Mouse (Mus musculus) limb, embryonic 12.5 days (tissue): ENCODE measurements at regions not wholly inside any gene's neighbourhood (a gene's known extent, or its start where the extent isn't known, plus 50 kb on each side); places are given as distances from the start of the nearest gene placed in this dataset.
A peak's percentile ranks its signal among the peaks of the same experiment; 100 is the strongest.

Experiments used
- ATAC-seq: fragments of 200-750 bp; cut with Nextera tagmentation; 2 replicates; pipeline ENCODE4 v1.8.0; 2017; ENCODE audit warnings: low read depth, moderate TSS enrichment; ENCODE audit not compliant: insufficient number of reproducible peaks, insufficient read depth, low FRiP score, low TSS enrichment
- H3K27ac ChIP-seq: fragments of 300-500 bp; sonication (generic); 2 replicates; pipeline ENCODE4 v1.5.1; 2016; ENCODE audit warnings: mild to moderate bottlenecking, moderate library complexity
- H3K27me3 ChIP-seq: fragments of 300-500 bp; sonication (generic); 2 replicates; pipeline ENCODE4 v1.6.1; 2016; ENCODE audit warnings: mild to moderate bottlenecking, moderate library complexity
- H3K36me3 ChIP-seq: fragments of 300-500 bp; sonication (generic); 2 replicates; pipeline ENCODE4 v1.6.1; 2016; ENCODE audit warnings: mild to moderate bottlenecking, moderate library complexity
- H3K4me1 ChIP-seq: fragments of 300-500 bp; sonication (generic); replicated peaks from 2 replicates; pipeline ENCODE4 v1.6.1; 2016
- H3K4me2 ChIP-seq: fragments of 300-500 bp; sonication (generic); 2 replicates; pipeline ENCODE4 v1.6.1; 2016; ENCODE audit warnings: mild to moderate bottlenecking, moderate library complexity
- H3K4me3 ChIP-seq: fragments of 300-500 bp; sonication (generic); replicated peaks from 2 replicates; pipeline ENCODE4 v1.5.1; 2016; ENCODE audit warnings: mild to moderate bottlenecking
- H3K9ac ChIP-seq: fragments of 300-500 bp; sonication (generic); replicated peaks from 2 replicates; pipeline ENCODE4 v1.6.1; 2016; ENCODE audit warnings: mild to moderate bottlenecking, moderate library complexity
- H3K9me3 ChIP-seq: fragments of 300-500 bp; sonication (generic); 2 replicates; pipeline ENCODE4 v1.6.1; 2016; ENCODE audit warnings: mild to moderate bottlenecking, moderate library complexity
- WGBS: fragments of 180-500 bp; shearing (Covaris S2); methylation state at CpG from one replicate; pipeline ENCODE4 v1.1.7; 2016; 5-methylcytosine and 5-hydroxymethylcytosine counted together

GRCm38 (mm10) chr8:88450864-88451657, 70.1 kb upstream of the Nkd1 start:
- Histone ChIP-seq H3K27ac (no peak overlapping the region), H3K27me3 (peaks cover 54% of the 10 kb centered on the region), H3K4me1 (peaks cover 46% of the 10 kb centered on the region), H3K9ac (no peak overlapping the region), H3K4me3 (peak overlapping the region; percentile 13; the same call in 1 of the 2 replicates), H3K4me2 (peak overlapping the region; percentile 48), H3K9me3 (peaks cover 2% of the 10 kb centered on the region; the same call in 1 of the 2 replicates), H3K36me3 (no peaks in the 10 kb centered on the region)
- no peak for ATAC-seq
- 6% methylated on average over 26 of the region's 26 CpGs for WGBS

- no peak for ATAC-seq
- peak overlapping the region; percentile 48 for H3K4me2 ChIP-seq
- no peak overlapping the region for H3K9ac ChIP-seq
- no peak overlapping the region for H3K27ac ChIP-seq
- peaks cover 46% of the 10 kb centered on the region for H3K4me1 ChIP-seq
- 24% methylated on average over 17 of the region's 17 CpGs for WGBS
- H3K4me3 ChIP-seq = 0 out of 2 replicates have a peak overlapping the region, but pooled peaks have one; percentile 13
- peaks cover 54% of the 10 kb centered on the region for H3K27me3 ChIP-seq
- peaks cover 8% of the 10 kb centered on the region; the same call in 1 of the 2 replicates for H3K9me3 ChIP-seq
- H3K36me3 ChIP-seq = no peaks in the 10 kb centered on the region
Observed at GRCm38 (mm10) chr8:88451658-88452500, 69.3 kb upstream of the Nkd1 start.

- peaks cover 10% of the 10 kb centered on the region; the same call in 1 of the 2 replicates for H3K9me3 ChIP-seq
- no peaks in the 10 kb centered on the region for H3K36me3 ChIP-seq
- H3K4me3 ChIP-seq = no peak overlapping the region
- no peak overlapping the region for H3K4me2 ChIP-seq
- H3K9ac ChIP-seq = no peak overlapping the region
- WGBS = 75% methylated on average over 6 of the region's 6 CpGs
- H3K27ac ChIP-seq = no peak overlapping the region
- ATAC-seq = no peak
- H3K4me1 ChIP-seq = peaks cover 46% of the 10 kb centered on the region
- H3K27me3 ChIP-seq = peaks cover 54% of the 10 kb centered on the region
Observed at GRCm38 (mm10) chr8:88452501-88452847, 68.7 kb upstream of the Nkd1 start.

- peak overlapping the region; percentile 96 for H3K4me2 ChIP-seq
- H3K4me1 ChIP-seq = peaks cover 46% of the 10 kb centered on the region
- peak overlapping the region; percentile 71 for H3K9ac ChIP-seq
- peak; percentile 56 for ATAC-seq
- peaks cover 10% of the 10 kb centered on the region; the same call in 1 of the 2 replicates for H3K9me3 ChIP-seq
- peak overlapping the region; percentile 82 for H3K27ac ChIP-seq
- WGBS = under 1% methylated on average over 73 of the region's 75 CpGs
- H3K27me3 ChIP-seq = peaks cover 54% of the 10 kb centered on the region
- H3K4me3 ChIP-seq = peak overlapping the region; percentile 58
- H3K36me3 ChIP-seq = no peaks in the 10 kb centered on the region
Observed at GRCm38 (mm10) chr8:88454048-88454696, 67.0 kb upstream of the Nkd1 start.

- H3K9ac ChIP-seq = peak overlapping the region; percentile 18
- H3K9me3 ChIP-seq = peaks cover 12% of the 10 kb centered on the region; the same call in 1 of the 2 replicates
- H3K36me3 ChIP-seq = no peaks in the 10 kb centered on the region
- ATAC-seq = no peak
- peaks cover 46% of the 10 kb centered on the region for H3K4me1 ChIP-seq
- H3K4me2 ChIP-seq = peak overlapping the region; percentile 96
- peaks cover 47% of the 10 kb centered on the region for H3K27me3 ChIP-seq
- peak overlapping the region; percentile 58 for H3K4me3 ChIP-seq
- 0 out of 2 replicates have a peak overlapping the region, but pooled peaks have one; percentile 82 for H3K27ac ChIP-seq
- WGBS = 5% methylated on average over 4 of the region's 4 CpGs
Observed at GRCm38 (mm10) chr8:88454906-88455305, 66.2 kb upstream of the Nkd1 start.

GRCm38 (mm10) chr8:88455434-88456020, 65.6 kb upstream of the Nkd1 start:
- H3K36me3 ChIP-seq = no peaks in the 10 kb centered on the region
- ATAC-seq = no peak
- H3K4me1 ChIP-seq = peaks cover 46% of the 10 kb centered on the region
- peak overlapping the region; percentile 27 for H3K4me3 ChIP-seq
- peak overlapping the region; percentile 96 for H3K4me2 ChIP-seq
- 7% methylated on average over 28 of the region's 28 CpGs for WGBS
- no peak overlapping the region for H3K27ac ChIP-seq
- H3K27me3 ChIP-seq = peaks cover 41% of the 10 kb centered on the region
- H3K9ac ChIP-seq = peak overlapping the region; percentile 18
- peaks cover 18% of the 10 kb centered on the region; the same call in 1 of the 2 replicates for H3K9me3 ChIP-seq

GRCm38 (mm10) chr8:88459197-88459596, 62.0 kb upstream of the Nkd1 start:
- Histone ChIP-seq H3K27me3 (peaks cover 20% of the 10 kb centered on the region), H3K27ac (no peak overlapping the region), H3K9me3 (peaks cover 19% of the 10 kb centered on the region; the same call in 1 of the 2 replicates), H3K4me3 (no peak overlapping the region), H3K36me3 (no peaks in the 10 kb centered on the region), H3K4me1 (peaks cover 15% of the 10 kb centered on the region), H3K9ac (no peak overlapping the region), H3K4me2 (no peak overlapping the region)
- ATAC-seq = no peak
- WGBS = 88% methylated on average over 2 of the region's 2 CpGs

GRCm38 (mm10) chr8:88467756-88468155, 53.4 kb upstream of the Nkd1 start:
- Histone ChIP-seq H3K4me1 (no peaks in the 10 kb centered on the region; the same call in 1 of the 2 replicates), H3K9ac (no peak overlapping the region), H3K36me3 (no peaks in the 10 kb centered on the region), H3K27me3 (peaks cover 8% of the 10 kb centered on the region; the same call in 1 of the 2 replicates), H3K27ac (no peak overlapping the region), H3K9me3 (no peaks in the 10 kb centered on the region), H3K4me3 (no peak overlapping the region), H3K4me2 (no peak overlapping the region)
- WGBS = 76% methylated on average over 3 of the region's 3 CpGs
- ATAC-seq = no peak

GRCm38 (mm10) chr8:88470931-88471455, 50.2 kb upstream of the Nkd1 start:
- Histone ChIP-seq H3K9me3 (no peaks in the 10 kb centered on the region), H3K36me3 (no peaks in the 10 kb centered on the region), H3K4me1 (no peaks in the 10 kb centered on the region; the same call in 1 of the 2 replicates), H3K27me3 (peaks cover 7% of the 10 kb centered on the region; the same call in 1 of the 2 replicates), H3K27ac (no peak overlapping the region), H3K4me2 (no peak overlapping the region), H3K9ac (no peak overlapping the region), H3K4me3 (no peak overlapping the region)
- WGBS = 30% methylated on average over 8 of the region's 8 CpGs
- no peak for ATAC-seq
